Mouse (Mus musculus): Measurements from ENCODE around the gene Zfp511. TPM values are rescaled to one million over a fixed set of nuclear protein-coding genes. Genes with fewer than 3 reads are reported as not detected.
A peak's percentile ranks its signal among the peaks of the same experiment; 100 is the strongest.

The Zfp511 gene
- total and polyA plus RNA-seq, 3 experiments, result 17.4 to 25.7 (median 23.8) TPM

DNA sequence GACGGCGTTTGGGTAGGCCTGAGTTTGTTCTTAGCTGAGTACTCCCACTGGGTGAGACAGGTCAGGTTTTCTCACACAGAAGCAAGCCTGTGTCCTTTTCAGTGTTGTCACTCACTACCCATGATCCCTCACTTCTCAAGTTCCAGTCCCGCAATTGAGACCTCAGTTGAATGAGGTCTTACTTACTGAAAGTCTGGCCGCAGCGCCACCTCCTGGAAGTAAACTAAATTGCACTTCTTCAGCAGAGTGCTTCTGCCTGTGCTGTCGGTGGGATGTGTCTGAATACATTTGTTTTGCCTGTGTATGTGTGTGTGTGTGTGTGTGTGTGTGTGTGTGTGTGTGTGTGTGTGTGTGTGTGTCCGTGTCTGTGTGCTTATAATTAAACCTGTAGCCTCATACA lies 26.9 kb downstream of the Zfp511 start:
- Histone ChIP-seq H3K4me1 (ENCODE audit: insufficient read depth, low read depth, low read length) (no peaks in the 10 kb centered on the region), H3K4me3 (ENCODE audit: low read depth, low read length) (no peak overlapping the region), H3K36me3 (replicated peaks) (no peaks in the 10 kb centered on the region), H3K9me3 (replicated peaks) (no peaks in the 10 kb centered on the region), H3K27me3 (ENCODE audit: insufficient read depth, low read length) (peaks cover 44% of the 10 kb centered on the region)
- TF ChIP-seq GATA1 (IDR thresholded peaks at IDR 0.05; ENCODE audit: borderline replicate concordance, low read length) (no peak), CTCF (IDR thresholded peaks at IDR 0.05; ENCODE audit: low read depth, low read length) (peak; percentile 64), GATA2 (IDR thresholded peaks at IDR 0.05; ENCODE audit: borderline replicate concordance, low read depth, low read length) (no peak), POLR2AphosphoS5 (IDR thresholded peaks at IDR 0.05; ENCODE audit: insufficient replicate concordance, low read depth, low read length) (no peak)
- DNase-seq (ENCODE audit: low spot score), result no peak
- 0 out of 2 replicates have a peak, but pooled peaks have one; percentile 22 for ATAC-seq (ENCODE audit: extremely low read depth, insufficient number of reproducible peaks, low FRiP score, poor library complexity, severe bottlenecking)

DNA sequence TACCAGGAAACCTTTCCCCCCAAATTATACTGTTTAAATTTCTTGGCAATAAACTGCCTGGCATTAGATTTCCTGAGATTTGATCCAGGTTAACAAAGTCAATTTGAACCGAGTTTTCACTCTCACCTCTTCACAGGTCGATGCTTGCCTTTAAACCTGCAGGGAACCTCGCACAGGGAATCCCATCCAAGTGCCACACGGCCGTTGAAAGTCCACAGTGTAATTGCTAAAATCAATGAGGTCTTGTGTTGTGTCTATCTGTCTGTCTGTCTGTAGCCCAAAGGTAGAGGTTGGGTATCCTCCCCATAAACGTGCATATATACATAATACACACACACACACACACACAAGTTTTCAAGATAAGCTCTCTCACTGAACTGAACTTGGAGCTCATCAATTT lies 31.2 kb downstream of the Zfp511 start:
- DNase-seq (ENCODE audit: low spot score) (no peak), ATAC-seq (ENCODE audit: extremely low read depth, insufficient number of reproducible peaks, low FRiP score, poor library complexity, severe bottlenecking) (no peak)
- no peak overlapping the region for H3K4me3 ChIP-seq (ENCODE audit: low read depth, low read length)
- H3K27me3 ChIP-seq (ENCODE audit: insufficient read depth, low read length), result peaks cover 23% of the 10 kb centered on the region
- no peaks in the 10 kb centered on the region for H3K36me3 ChIP-seq (replicated peaks)
- no peaks in the 10 kb centered on the region for H3K9me3 ChIP-seq (replicated peaks)
- TF ChIP-seq GATA2 (IDR thresholded peaks at IDR 0.05; ENCODE audit: borderline replicate concordance, low read depth, low read length) (no peak), GATA1 (IDR thresholded peaks at IDR 0.05; ENCODE audit: borderline replicate concordance, low read length) (no peak), POLR2AphosphoS5 (IDR thresholded peaks at IDR 0.05; ENCODE audit: insufficient replicate concordance, low read depth, low read length) (no peak), TAL1 (conservative IDR thresholded peaks at IDR 0.05; ENCODE audit: low read depth, low read length) (no peak), CTCF (IDR thresholded peaks at IDR 0.05; ENCODE audit: low read depth, low read length) (no peak)
- H3K4me1 ChIP-seq (ENCODE audit: insufficient read depth, low read depth, low read length), result no peaks in the 10 kb centered on the region

DNA sequence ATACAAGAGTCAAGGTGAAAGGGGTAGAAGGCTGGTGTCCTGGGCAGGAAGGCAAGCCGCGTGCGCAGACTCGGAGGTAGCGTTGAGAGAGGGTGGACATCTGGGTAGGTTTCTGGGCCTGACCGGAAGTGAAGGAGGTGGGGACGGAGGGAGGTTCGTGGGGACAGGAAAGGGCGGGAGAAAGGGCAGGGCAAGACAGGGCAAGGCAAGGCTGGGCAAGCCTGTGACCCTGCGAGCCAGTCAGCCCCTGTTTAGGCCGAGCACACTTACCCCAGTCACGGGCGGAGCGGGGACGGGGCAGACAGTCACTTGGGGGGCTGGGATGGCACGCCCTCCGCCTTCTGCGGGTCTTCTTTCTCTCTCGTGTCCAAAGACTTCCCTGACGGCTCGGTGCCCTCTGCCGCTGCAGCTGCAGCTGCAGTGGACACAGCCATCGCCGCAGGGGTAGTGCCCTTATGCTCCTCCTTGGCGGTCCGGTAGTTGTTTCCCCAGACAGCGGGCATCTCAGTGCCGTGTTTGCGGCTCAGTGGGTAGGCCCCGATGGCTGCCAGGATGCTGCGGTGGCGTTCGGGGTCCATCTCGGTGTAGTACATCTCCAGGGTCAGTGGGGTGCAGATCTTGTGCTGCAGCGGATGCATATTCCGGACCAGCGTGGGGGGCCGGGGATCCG lies 34.0 kb downstream of the Zfp511 start:
- no peaks in the 10 kb centered on the region for H3K4me1 ChIP-seq (ENCODE audit: insufficient read depth, low read depth, low read length)
- DNase-seq (ENCODE audit: low spot score) (no peak), ATAC-seq (ENCODE audit: extremely low read depth, insufficient number of reproducible peaks, low FRiP score, poor library complexity, severe bottlenecking) (no peak)
- no peaks in the 10 kb centered on the region for H3K36me3 ChIP-seq (replicated peaks)
- H3K27me3 ChIP-seq (ENCODE audit: insufficient read depth, low read length), result peaks cover 19% of the 10 kb centered on the region
- H3K9me3 ChIP-seq (replicated peaks), result no peaks in the 10 kb centered on the region
- no peak overlapping the region for H3K4me3 ChIP-seq (ENCODE audit: low read depth, low read length)
- no peak for TF ChIP-seq POLR2AphosphoS5 (IDR thresholded peaks at IDR 0.05; ENCODE audit: insufficient replicate concordance, low read depth, low read length)

DNA sequence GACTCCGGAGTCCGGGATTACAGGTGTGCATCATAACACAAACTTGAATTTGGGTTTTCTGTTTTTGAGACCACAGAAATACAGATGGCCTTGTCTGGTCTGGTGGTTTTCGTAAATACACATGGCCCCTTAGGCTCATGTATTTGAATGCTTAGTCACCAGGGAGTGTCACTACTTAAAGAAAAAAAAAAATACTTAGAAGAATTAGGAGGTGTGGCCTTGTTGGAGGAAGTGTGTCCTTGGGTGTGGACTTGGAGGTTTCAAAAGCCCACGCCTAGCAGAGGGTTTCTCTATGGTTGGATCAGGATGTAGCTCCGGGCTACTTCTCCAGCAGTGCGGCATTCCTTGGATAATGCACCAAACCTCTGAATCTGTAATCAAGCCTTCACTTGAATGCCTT lies 41.5 kb downstream of the Zfp511 start:
- no peak for DNase-seq (ENCODE audit: low spot score)
- Histone ChIP-seq H3K4me1 (ENCODE audit: insufficient read depth, low read depth, low read length) (peaks cover 13% of the 10 kb centered on the region), H3K27me3 (ENCODE audit: insufficient read depth, low read length) (peaks cover 25% of the 10 kb centered on the region), H3K9me3 (replicated peaks) (no peaks in the 10 kb centered on the region), H3K36me3 (replicated peaks) (no peaks in the 10 kb centered on the region), H3K4me3 (ENCODE audit: low read depth, low read length) (no peak overlapping the region)
- ATAC-seq (ENCODE audit: extremely low read depth, insufficient number of reproducible peaks, low FRiP score, poor library complexity, severe bottlenecking), result peak; percentile 67
- TF ChIP-seq GATA1 (IDR thresholded peaks at IDR 0.05; ENCODE audit: borderline replicate concordance, low read length) (no peak), TAL1 (conservative IDR thresholded peaks at IDR 0.05; ENCODE audit: low read depth, low read length) (no peak), POLR2AphosphoS5 (IDR thresholded peaks at IDR 0.05; ENCODE audit: insufficient replicate concordance, low read depth, low read length) (no peak), GATA2 (IDR thresholded peaks at IDR 0.05; ENCODE audit: borderline replicate concordance, low read depth, low read length) (no peak), CTCF (IDR thresholded peaks at IDR 0.05; ENCODE audit: low read depth, low read length) (no peak)

DNA sequence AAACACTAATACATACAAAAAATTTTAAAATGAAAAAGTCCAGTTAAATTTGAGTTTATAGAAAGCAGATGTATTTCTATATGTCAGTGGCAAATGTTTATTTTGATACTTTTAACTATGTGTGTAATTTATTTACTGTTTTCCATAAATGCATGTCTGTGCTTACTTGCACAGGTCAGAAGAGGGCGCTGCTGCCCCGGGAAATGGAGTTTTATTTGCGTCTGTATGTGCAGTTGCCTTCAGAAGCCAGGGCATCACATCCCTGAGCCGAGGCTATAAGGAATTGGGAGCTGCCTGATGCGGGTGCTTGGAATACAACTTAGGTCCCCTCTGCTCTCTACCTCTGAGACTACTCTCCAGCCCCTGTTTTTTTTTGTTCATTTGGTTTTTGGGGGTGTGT lies 42.5 kb downstream of the Zfp511 start:
- no peak overlapping the region for H3K4me3 ChIP-seq (ENCODE audit: low read depth, low read length)
- DNase-seq (ENCODE audit: low spot score) (peak; percentile 44), ATAC-seq (ENCODE audit: extremely low read depth, insufficient number of reproducible peaks, low FRiP score, poor library complexity, severe bottlenecking) (peak; percentile 40)
- H3K4me1 ChIP-seq (ENCODE audit: insufficient read depth, low read depth, low read length), result peaks cover 13% of the 10 kb centered on the region
- H3K27me3 ChIP-seq (ENCODE audit: insufficient read depth, low read length), result peaks cover 29% of the 10 kb centered on the region
- TF ChIP-seq POLR2AphosphoS5 (IDR thresholded peaks at IDR 0.05; ENCODE audit: insufficient replicate concordance, low read depth, low read length) (no peak), GATA1 (IDR thresholded peaks at IDR 0.05; ENCODE audit: borderline replicate concordance, low read length) (no peak), CTCF (IDR thresholded peaks at IDR 0.05; ENCODE audit: low read depth, low read length) (peak; percentile 56), GATA2 (IDR thresholded peaks at IDR 0.05; ENCODE audit: borderline replicate concordance, low read depth, low read length) (no peak), TAL1 (conservative IDR thresholded peaks at IDR 0.05; ENCODE audit: low read depth, low read length) (no peak)
- no peaks in the 10 kb centered on the region for H3K9me3 ChIP-seq (replicated peaks)
- H3K36me3 ChIP-seq (replicated peaks), result no peaks in the 10 kb centered on the region

DNA sequence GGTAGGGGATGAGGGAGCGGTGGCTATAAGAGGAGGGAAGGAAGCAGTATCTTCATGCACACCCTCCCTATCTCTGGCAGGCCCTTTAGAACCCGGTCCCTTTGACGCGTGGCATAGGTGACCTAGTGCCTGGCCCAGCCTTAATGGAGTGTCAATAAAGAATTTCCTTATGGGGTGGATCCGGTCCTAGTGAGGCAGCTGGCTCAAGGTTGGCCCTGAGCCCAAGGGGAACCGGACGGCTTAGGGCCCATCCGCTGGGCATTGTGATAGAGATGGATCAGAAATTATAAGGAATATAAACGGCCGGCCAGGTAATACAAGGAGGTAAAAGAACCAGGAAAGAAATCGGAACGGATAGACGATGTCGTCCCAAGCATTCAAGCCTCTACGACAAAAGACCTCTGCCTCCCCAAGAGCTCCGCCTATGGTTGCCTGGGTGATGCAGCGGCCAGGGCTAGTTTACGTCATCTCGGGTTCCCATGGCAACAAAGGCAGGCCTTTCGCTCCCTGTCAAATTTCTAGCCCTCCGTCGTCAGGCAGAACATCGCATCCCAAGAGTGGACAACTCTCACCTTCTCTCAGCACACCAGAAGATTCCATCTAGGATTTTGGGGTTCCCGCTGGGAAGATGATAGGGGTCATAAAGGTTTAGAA lies 44.4 kb downstream of the Zfp511 start:
- Histone ChIP-seq H3K4me3 (ENCODE audit: low read depth, low read length) (no peak overlapping the region), H3K36me3 (replicated peaks) (no peaks in the 10 kb centered on the region), H3K27me3 (ENCODE audit: insufficient read depth, low read length) (peaks cover 33% of the 10 kb centered on the region), H3K9me3 (replicated peaks) (no peaks in the 10 kb centered on the region), H3K4me1 (ENCODE audit: insufficient read depth, low read depth, low read length) (peaks cover 13% of the 10 kb centered on the region)
- no peak for DNase-seq (ENCODE audit: low spot score)
- no peak for ATAC-seq (ENCODE audit: extremely low read depth, insufficient number of reproducible peaks, low FRiP score, poor library complexity, severe bottlenecking)
- TF ChIP-seq GATA2 (IDR thresholded peaks at IDR 0.05; ENCODE audit: borderline replicate concordance, low read depth, low read length), result no peak
- no peak for TF ChIP-seq GATA1 (IDR thresholded peaks at IDR 0.05; ENCODE audit: borderline replicate concordance, low read length)
- TF ChIP-seq TAL1 (conservative IDR thresholded peaks at IDR 0.05; ENCODE audit: low read depth, low read length), result no peak
- TF ChIP-seq CTCF (IDR thresholded peaks at IDR 0.05; ENCODE audit: low read depth, low read length), result no peak
- TF ChIP-seq POLR2AphosphoS5 (IDR thresholded peaks at IDR 0.05; ENCODE audit: insufficient replicate concordance, low read depth, low read length), result no peak
